ENCODE assay signal across 8 mouse cellular contexts in the genomic region with DNA sequence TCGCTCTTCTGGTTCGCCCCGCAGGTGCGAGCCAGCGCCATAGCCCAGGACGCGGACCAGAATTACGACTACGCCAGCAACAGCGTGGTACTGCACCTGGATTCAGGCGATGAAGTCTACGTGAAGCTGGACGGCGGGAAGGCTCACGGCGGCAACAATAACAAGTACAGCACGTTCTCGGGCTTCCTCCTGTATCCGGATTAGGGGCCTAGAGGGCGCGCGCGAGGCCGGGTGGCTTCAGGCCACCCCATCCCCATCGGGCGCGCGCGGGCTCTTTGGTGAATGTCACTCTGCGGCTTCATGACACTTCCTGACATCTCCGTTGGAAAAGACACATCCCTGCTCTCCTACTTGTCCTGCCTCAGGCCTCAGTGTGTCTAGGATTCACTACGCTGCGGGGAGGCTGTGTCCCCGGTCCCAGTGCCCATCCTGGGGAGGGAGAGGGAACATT. TPM values are rescaled to one million over a fixed set of nuclear protein-coding genes. Genes with fewer than 3 reads are reported as not detected.
DNase-seq lines count a peak whose midpoint lies in the region; ATAC-seq and TF ChIP-seq lines count a peak whose summit lies in the region.

No protein-coding gene starts in this region.

- peak overlapping the region; percentile 46 for H3K4me2 ChIP-seq in embryonic facial prominence, embryonic 12.5 days (replicated peaks)
- H3K4me2 ChIP-seq in liver, embryonic 11.5 days: peak overlapping the region; percentile 60
- H3K4me2 ChIP-seq in neural tube, embryonic 13.5 days: peak overlapping the region; percentile 58

- peak; percentile 29 to 36 for DNase-seq in adrenal gland, adult 18-20 months (ENCODE audit: low spot score in 2 of 2)
- DNase-seq in adrenal gland, adult 8-10 months: no peak
- peak; percentile 33 for DNase-seq in heart, postnatal 4 days
- peak; percentile 54 for DNase-seq in liver, embryonic 11.5 days (ENCODE audit: low spot score)

- H3K4me3 ChIP-seq in E14TG2a.4 (replicated peaks; ENCODE audit: low read length): peak overlapping the region; percentile 72
- peak overlapping the region; percentile 22 for H3K4me3 ChIP-seq in embryonic facial prominence, embryonic 12.5 days
- H3K4me3 ChIP-seq in liver, embryonic 11.5 days (ENCODE audit: low read depth, low read length): peak overlapping the region; percentile 23; the same call in 1 of the 2 replicates
- H3K4me3 ChIP-seq in neural tube, embryonic 13.5 days: peak overlapping the region; percentile 28

- no peak overlapping the region for H3K27ac ChIP-seq in embryonic facial prominence, embryonic 12.5 days
- no peak overlapping the region for H3K27ac ChIP-seq in liver, embryonic 11.5 days (ENCODE audit: low read depth, low read length)
- no peak overlapping the region for H3K27ac ChIP-seq in neural tube, embryonic 13.5 days (replicated peaks)

- no peak for TF ChIP-seq CTCF in E14TG2a.4 (conservative IDR thresholded peaks at IDR 0.05; ENCODE audit: low read length)

- H3K36me3 ChIP-seq in E14TG2a.4 (ENCODE audit: insufficient read depth, low read length): no peaks in the 10 kb centered on the region
- H3K36me3 ChIP-seq in embryonic facial prominence, embryonic 12.5 days: no peaks in the 10 kb centered on the region
- H3K36me3 ChIP-seq in liver, embryonic 11.5 days (ENCODE audit: control insufficient read depth, insufficient read depth, low read length): no peaks in the 10 kb centered on the region
- H3K36me3 ChIP-seq in neural tube, embryonic 13.5 days: no peaks in the 10 kb centered on the region

- H3K9me3 ChIP-seq in E14TG2a.4 (ENCODE audit: low read length): no peaks in the 10 kb centered on the region
- no peaks in the 10 kb centered on the region for H3K9me3 ChIP-seq in embryonic facial prominence, embryonic 12.5 days
- no peaks in the 10 kb centered on the region for H3K9me3 ChIP-seq in liver, embryonic 11.5 days (ENCODE audit: control insufficient read depth, low read length)
- H3K9me3 ChIP-seq in neural tube, embryonic 13.5 days: no peaks in the 10 kb centered on the region

- WGBS in embryonic facial prominence, embryonic 12.5 days: under 1% methylated on average over 34 of the region's 34 CpGs
- under 1% methylated on average over 34 of the region's 34 CpGs for WGBS in liver, embryonic 11.5 days
- WGBS in neural tube, embryonic 13.5 days: under 1% methylated on average over 34 of the region's 34 CpGs

- no peak overlapping the region for H3K9ac ChIP-seq in embryonic facial prominence, embryonic 12.5 days
- H3K9ac ChIP-seq in liver, embryonic 11.5 days (ENCODE audit: low read depth, low read length): no peak overlapping the region
- no peak overlapping the region for H3K9ac ChIP-seq in neural tube, embryonic 13.5 days

- peaks cover 26% of the 10 kb centered on the region for H3K4me1 ChIP-seq in E14TG2a.4 (replicated peaks; ENCODE audit: low read depth, low read length)
- peaks cover 15% of the 10 kb centered on the region; the same call in 1 of the 2 replicates for H3K4me1 ChIP-seq in embryonic facial prominence, embryonic 12.5 days
- H3K4me1 ChIP-seq in liver, embryonic 11.5 days (replicated peaks; ENCODE audit: control insufficient read depth, insufficient read depth, low read length): peaks cover 4% of the 10 kb centered on the region
- peaks cover 28% of the 10 kb centered on the region for H3K4me1 ChIP-seq in neural tube, embryonic 13.5 days (replicated peaks)

- ATAC-seq in embryonic facial prominence, embryonic 12.5 days (ENCODE audit: insufficient number of reproducible peaks, insufficient read depth, low FRiP score, low TSS enrichment): no peak
- ATAC-seq in liver, embryonic 11.5 days (replicated peaks; ENCODE audit: low FRiP score): no peak
- ATAC-seq in neural tube, embryonic 13.5 days (ENCODE audit: low read depth): 0 out of 2 replicates have a peak, but pooled peaks have one; percentile 7
- no peak for ATAC-seq in inflammation-experienced regulatory T-cells, adult 6 months

- peaks cover 92% of the 10 kb centered on the region for H3K27me3 ChIP-seq in E14TG2a.4 (ENCODE audit: insufficient read depth, low read length)
- peaks cover 78% of the 10 kb centered on the region for H3K27me3 ChIP-seq in embryonic facial prominence, embryonic 12.5 days
- peaks cover 72% of the 10 kb centered on the region for H3K27me3 ChIP-seq in liver, embryonic 11.5 days (replicated peaks; ENCODE audit: control insufficient read depth, insufficient read depth, low read length)
- H3K27me3 ChIP-seq in neural tube, embryonic 13.5 days: peaks cover 93% of the 10 kb centered on the region

RNA-seq across cellular contexts. Expression of gene C1ql2, which starts 2.0 kb away (rescaled TPM):
- total RNA-seq in adrenal gland, adult 18-20 months (2021): not detected
- not detected for total RNA-seq in adrenal gland, adult 8-10 months (2022)
- 0.20 and 0.22 TPM in 2 replicates for polyA plus RNA-seq in embryonic facial prominence, embryonic 12.5 days (2016; fragmentation: Nextera tagmentation; extraction: Ambion mirVana)
- not detected for total RNA-seq in heart, postnatal 4 days (2021)
- not detected in 2 replicates for polyA plus RNA-seq in liver, embryonic 11.5 days (2014; fragmentation: Nextera tagmentation; extraction: Ambion mirVana)
- polyA plus RNA-seq in neural tube, embryonic 13.5 days (2015; fragmentation: Nextera tagmentation; extraction: Ambion mirVana): 0.58 and 0.71 TPM in 2 replicates
- not detected for polyA plus RNA-seq in inflammation-experienced regulatory T-cells, adult 6 months (2017; shearing (Covaris generic))

Comparison
In these comparisons a context has a peak if more than half of its experiments do, and no peak if none do; other contexts are left out.
1. H3K4me3 ChIP-seq: peak in every context shown above with its lines; median percentile 72 in E14TG2a.4; 28 in neural tube, embryonic 13.5 days; 23 in liver, embryonic 11.5 days; 22 in embryonic facial prominence, embryonic 12.5 days.